Mouse (Mus musculus) embryonic facial prominence, embryonic 15.5 days (tissue): ENCODE measurements around the gene Slco3a1. TPM values are rescaled to one million over a fixed set of nuclear protein-coding genes. Genes with fewer than 3 reads are reported as not detected.

Experiments used
- ATAC-seq: fragments of 200-750 bp; cut with Nextera tagmentation; 2 replicates; pipeline ENCODE4 v1.8.0; 2017; ENCODE audit warnings: low read depth, moderate TSS enrichment; ENCODE audit not compliant: insufficient number of reproducible peaks, low FRiP score, low TSS enrichment
- H3K27ac ChIP-seq: fragments of 300-500 bp; sonication (generic); replicated peaks from 2 replicates; pipeline ENCODE4 v1.5.1; 2015; ENCODE audit warnings: mild to moderate bottlenecking, inconsistent platforms
- H3K27me3 ChIP-seq: fragments of 300-500 bp; sonication (generic); 2 replicates; pipeline ENCODE4 v1.6.1; 2015; ENCODE audit warnings: inconsistent platforms
- H3K36me3 ChIP-seq: fragments of 300-500 bp; sonication (generic); 2 replicates; pipeline ENCODE4 v1.6.1; 2015; ENCODE audit warnings: mild to moderate bottlenecking, inconsistent platforms
- H3K4me1 ChIP-seq: fragments of 300-500 bp; sonication (generic); 2 replicates; pipeline ENCODE4 v1.6.1; 2015; ENCODE audit warnings: inconsistent platforms
- H3K4me2 ChIP-seq: fragments of 300-500 bp; sonication (generic); replicated peaks from 2 replicates; pipeline ENCODE4 v1.6.1; 2015; ENCODE audit warnings: mild to moderate bottlenecking, inconsistent platforms
- H3K4me3 ChIP-seq: fragments of 300-500 bp; sonication (generic); replicated peaks from 2 replicates; pipeline ENCODE4 v1.5.1; 2015; ENCODE audit warnings: mild to moderate bottlenecking, inconsistent platforms
- H3K9ac ChIP-seq: fragments of 300-500 bp; sonication (generic); 2 replicates; pipeline ENCODE4 v1.6.1; 2015; ENCODE audit warnings: inconsistent platforms
- H3K9me3 ChIP-seq: fragments of 300-500 bp; sonication (generic); replicated peaks from 2 replicates; pipeline ENCODE4 v1.6.1; 2016; ENCODE audit warnings: inconsistent platforms
- WGBS: fragments of 180-500 bp; shearing (Covaris S2); methylation state at CpG from one replicate; pipeline ENCODE4 v1.1.7; 2015; 5-methylcytosine and 5-hydroxymethylcytosine counted together
- polyA plus RNA-seq: library from polyadenylated mRNA; unstranded; fragments of >200 nt; fragmentation: Nextera tagmentation; extraction: Ambion mirVana; gene quantifications from 2 replicates; pipeline ENCODE4 v1.2.1, GENCODE M21; 2015

The Slco3a1 gene
- polyA plus RNA-seq: 20.5 and 21.2 TPM in 2 replicates

- peak; percentile 86 for ATAC-seq
- Histone ChIP-seq H3K9ac (peak within 1 kb of the TSS; percentile 75), H3K4me1 (peaks cover 23% of the 10 kb centered on the region), H3K9me3 (no peaks in the 10 kb centered on the region), H3K4me3 (peak within 1 kb of the TSS; percentile 67), H3K36me3 (no peaks in the 10 kb centered on the region), H3K27me3 (peaks cover 19% of the 10 kb centered on the region), H3K4me2 (peak within 1 kb of the TSS; percentile 96), H3K27ac (peak within 1 kb of the TSS; percentile 66)
- 1% methylated on average over 55 of the region's 66 CpGs for WGBS
These were observed at the start of gene Slco3a1 for GRCm38 (mm10) chr7:74554608-74555311. TSS of gene Slco3a1 (minus strand) at chr7:74554780.

GRCm38 (mm10) chr7:74600996-74601395 is 46.4 kb upstream of the Slco3a1 start:
- no peak for ATAC-seq
- H3K27me3 ChIP-seq: no peaks in the 10 kb centered on the region
- no peaks in the 10 kb centered on the region for H3K4me1 ChIP-seq
- H3K9me3 ChIP-seq: no peaks in the 10 kb centered on the region
- H3K36me3 ChIP-seq: no peaks in the 10 kb centered on the region
- WGBS: 92% methylated on average over 5 of the region's 5 CpGs
- H3K9ac ChIP-seq: no peak overlapping the region
- H3K4me3 ChIP-seq: no peak overlapping the region
- no peak overlapping the region for H3K27ac ChIP-seq
- H3K4me2 ChIP-seq: no peak overlapping the region

- no peaks in the 10 kb centered on the region for H3K4me1 ChIP-seq
- H3K27me3 ChIP-seq: no peaks in the 10 kb centered on the region
- no peak overlapping the region for H3K4me3 ChIP-seq
- H3K36me3 ChIP-seq: no peaks in the 10 kb centered on the region
- H3K4me2 ChIP-seq: no peak overlapping the region
- H3K9me3 ChIP-seq: no peaks in the 10 kb centered on the region
- no peak overlapping the region for H3K9ac ChIP-seq
- whole genome bisulfite sequencing: 84% methylated on average over 1 of the region's 1 CpGs
- H3K27ac ChIP-seq: no peak overlapping the region
- ATAC-seq: no peak
These were observed 24.8 kb upstream of the Slco3a1 start for GRCm38 (mm10) chr7:74579411-74579810.

GRCm38 (mm10) chr7:74575678-74576077 is 21.1 kb upstream of the Slco3a1 start:
- Histone ChIP-seq H3K4me2 (no peak overlapping the region), H3K9me3 (no peaks in the 10 kb centered on the region), H3K27ac (no peak overlapping the region), H3K27me3 (no peaks in the 10 kb centered on the region), H3K4me1 (no peaks in the 10 kb centered on the region), H3K4me3 (no peak overlapping the region), H3K9ac (no peak overlapping the region), H3K36me3 (no peaks in the 10 kb centered on the region)
- 64% methylated on average over 3 of the region's 3 CpGs for WGBS
- ATAC-seq: no peak

- no peaks in the 10 kb centered on the region for H3K36me3 ChIP-seq
- peaks cover 19% of the 10 kb centered on the region for H3K27me3 ChIP-seq
- H3K4me1 ChIP-seq: peaks cover 23% of the 10 kb centered on the region
- ATAC-seq: peak; percentile 11; the same call in 1 of the 2 replicates
- 10% methylated on average over 6 of the region's 6 CpGs for WGBS
- 0 out of 2 replicates have a peak overlapping the region, but pooled peaks have one; percentile 66 for H3K27ac ChIP-seq
- H3K9me3 ChIP-seq: no peaks in the 10 kb centered on the region
- H3K4me2 ChIP-seq: peak overlapping the region; percentile 96
- H3K9ac ChIP-seq: peak overlapping the region; percentile 75; the same call in 1 of the 2 replicates
- peak overlapping the region; percentile 67 for H3K4me3 ChIP-seq
These were observed 836 bp upstream of the Slco3a1 start for GRCm38 (mm10) chr7:74555416-74555815.

DNA sequence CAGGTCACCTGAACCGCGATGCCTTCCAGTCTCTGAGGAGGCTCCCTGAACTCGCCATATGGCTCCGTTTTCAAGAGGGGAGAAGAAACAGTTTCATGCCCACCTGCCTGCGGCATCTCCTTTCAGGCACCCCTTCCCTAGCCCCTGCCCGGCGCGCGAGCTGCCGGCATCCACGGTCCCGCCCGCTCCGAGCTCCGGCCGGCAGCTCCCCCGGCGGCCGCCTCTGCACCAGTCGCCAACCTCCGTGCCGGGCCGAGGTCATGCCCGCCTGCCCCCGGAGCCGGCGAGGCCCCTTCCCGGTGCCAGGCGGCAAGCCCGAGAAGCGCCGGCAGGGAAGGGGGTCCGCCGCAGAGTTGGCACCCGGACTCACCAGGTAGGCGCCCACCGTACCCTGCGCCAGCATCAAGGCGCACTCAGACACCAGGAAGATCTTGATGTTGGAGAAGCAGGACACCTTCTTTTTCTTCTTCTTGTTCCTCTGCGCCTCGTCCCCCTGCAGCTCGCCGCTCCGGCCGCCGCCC is 479 bp downstream of the Slco3a1 start:
- H3K27ac ChIP-seq: peak overlapping the region; percentile 66; the same call in 1 of the 2 replicates
- H3K4me3 ChIP-seq: peak overlapping the region; percentile 67
- H3K9ac ChIP-seq: peak overlapping the region; percentile 75
- H3K4me2 ChIP-seq: peak overlapping the region; percentile 96
- H3K4me1 ChIP-seq: peaks cover 23% of the 10 kb centered on the region
- WGBS: under 1% methylated on average over 43 of the region's 46 CpGs
- peaks cover 19% of the 10 kb centered on the region for H3K27me3 ChIP-seq
- 0 out of 2 replicates have a peak, but pooled peaks have one; percentile 56 for ATAC-seq
- no peaks in the 10 kb centered on the region for H3K36me3 ChIP-seq
- H3K9me3 ChIP-seq: no peaks in the 10 kb centered on the region

DNA sequence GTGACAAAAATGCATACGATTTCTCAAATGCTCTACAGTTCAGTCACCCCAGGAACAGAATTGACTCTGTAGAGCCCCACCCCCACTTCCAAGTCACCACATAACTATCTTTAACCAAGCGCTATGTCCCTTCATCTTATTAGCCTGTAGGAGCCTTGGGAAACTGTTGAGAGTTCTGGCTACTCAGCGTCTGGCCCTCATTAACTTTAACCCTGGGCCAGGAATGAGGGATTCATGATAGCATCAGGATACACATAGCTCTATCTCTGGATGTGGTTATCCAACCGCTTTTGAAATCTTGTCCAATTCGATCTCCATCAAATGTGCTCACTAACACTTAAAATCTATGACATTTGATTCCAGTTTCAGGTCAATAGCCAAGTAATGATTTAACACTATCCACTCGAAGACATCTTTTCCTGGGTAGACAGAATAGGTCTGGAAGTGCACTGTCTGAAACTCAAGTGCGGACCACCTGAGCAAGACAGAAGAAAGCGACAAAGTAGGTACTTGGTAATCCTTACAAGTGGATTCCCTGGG is 1.4 kb downstream of the Slco3a1 start:
- Histone ChIP-seq H3K4me1 (peaks cover 23% of the 10 kb centered on the region), H3K36me3 (no peaks in the 10 kb centered on the region), H3K9ac (no peak overlapping the region), H3K27me3 (peaks cover 19% of the 10 kb centered on the region), H3K9me3 (no peaks in the 10 kb centered on the region), H3K4me3 (peak overlapping the region; percentile 67), H3K4me2 (peak overlapping the region; percentile 96), H3K27ac (no peak overlapping the region)
- WGBS: 36% methylated on average over 8 of the region's 8 CpGs
- ATAC-seq: no peak

DNA sequence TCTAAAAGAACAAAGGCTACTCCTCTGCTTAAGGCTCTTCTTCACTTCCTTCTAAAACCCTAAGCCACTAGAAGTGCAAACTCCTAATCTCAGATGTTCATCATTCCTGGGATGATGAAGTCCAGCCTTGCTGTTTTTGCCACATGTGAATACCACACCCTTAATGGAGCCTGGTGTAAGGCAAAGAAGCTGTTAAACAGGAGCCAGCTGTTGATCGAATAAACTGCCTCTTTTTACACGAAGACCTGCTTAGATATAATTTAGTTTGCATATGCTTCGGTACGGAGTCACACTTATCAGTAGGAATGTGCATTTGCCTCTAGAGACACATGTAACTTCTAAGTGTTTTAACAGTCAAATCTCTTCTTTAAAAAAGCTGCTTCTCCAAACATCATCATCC is 2.0 kb downstream of the Slco3a1 start:
- no peaks in the 10 kb centered on the region for H3K9me3 ChIP-seq
- WGBS: 38% methylated on average over 4 of the region's 4 CpGs
- no peak for ATAC-seq
- peaks cover 19% of the 10 kb centered on the region for H3K27me3 ChIP-seq
- H3K4me3 ChIP-seq: no peak overlapping the region
- no peak overlapping the region for H3K27ac ChIP-seq
- no peaks in the 10 kb centered on the region for H3K36me3 ChIP-seq
- H3K9ac ChIP-seq: no peak overlapping the region
- peaks cover 23% of the 10 kb centered on the region for H3K4me1 ChIP-seq
- H3K4me2 ChIP-seq: no peak overlapping the region

GRCm38 (mm10) chr7:74552000-74552358 is 2.6 kb downstream of the Slco3a1 start:
- Histone ChIP-seq H3K4me2 (no peak overlapping the region), H3K27ac (no peak overlapping the region), H3K9me3 (no peaks in the 10 kb centered on the region), H3K9ac (no peak overlapping the region), H3K4me1 (peaks cover 23% of the 10 kb centered on the region), H3K36me3 (no peaks in the 10 kb centered on the region), H3K4me3 (no peak overlapping the region), H3K27me3 (peaks cover 19% of the 10 kb centered on the region)
- whole genome bisulfite sequencing: 36% methylated on average over 2 of the region's 2 CpGs
- no peak for ATAC-seq

DNA sequence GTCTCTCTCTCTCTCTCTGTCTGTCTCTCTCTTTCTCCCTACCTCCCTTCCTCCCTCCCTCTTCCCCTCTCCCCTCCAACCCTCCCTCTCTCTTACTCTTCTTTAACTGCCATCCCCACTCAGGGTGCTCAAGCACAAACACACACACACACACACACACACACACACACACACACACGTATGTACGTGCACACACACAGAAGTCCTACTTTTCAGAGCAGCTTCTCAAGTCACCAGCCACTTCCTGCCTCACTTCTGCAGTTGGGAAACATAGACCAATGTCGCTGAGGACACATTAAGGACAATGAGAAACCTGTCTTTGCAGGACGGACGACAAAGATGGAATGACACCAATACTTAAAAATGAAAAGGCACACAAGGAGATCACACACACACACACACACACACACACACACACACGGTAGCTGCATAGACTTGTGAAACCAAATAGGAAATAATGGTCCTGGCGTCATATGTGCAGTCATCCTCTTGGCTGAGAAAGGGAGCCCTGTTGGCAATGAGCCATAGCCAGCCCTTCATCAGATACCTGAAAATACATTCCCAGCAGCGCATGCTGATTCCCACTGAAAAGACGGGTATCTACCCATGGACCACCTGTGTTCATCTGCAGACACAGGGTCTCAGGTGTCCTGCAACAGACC is 3.1 kb downstream of the Slco3a1 start:
- Histone ChIP-seq H3K4me2 (no peak overlapping the region), H3K9ac (no peak overlapping the region), H3K27me3 (peaks cover 19% of the 10 kb centered on the region), H3K4me3 (no peak overlapping the region), H3K4me1 (peaks cover 23% of the 10 kb centered on the region), H3K36me3 (no peaks in the 10 kb centered on the region), H3K27ac (no peak overlapping the region), H3K9me3 (no peaks in the 10 kb centered on the region)
- no peak for ATAC-seq
- WGBS: 70% methylated on average over 9 of the region's 9 CpGs

DNA sequence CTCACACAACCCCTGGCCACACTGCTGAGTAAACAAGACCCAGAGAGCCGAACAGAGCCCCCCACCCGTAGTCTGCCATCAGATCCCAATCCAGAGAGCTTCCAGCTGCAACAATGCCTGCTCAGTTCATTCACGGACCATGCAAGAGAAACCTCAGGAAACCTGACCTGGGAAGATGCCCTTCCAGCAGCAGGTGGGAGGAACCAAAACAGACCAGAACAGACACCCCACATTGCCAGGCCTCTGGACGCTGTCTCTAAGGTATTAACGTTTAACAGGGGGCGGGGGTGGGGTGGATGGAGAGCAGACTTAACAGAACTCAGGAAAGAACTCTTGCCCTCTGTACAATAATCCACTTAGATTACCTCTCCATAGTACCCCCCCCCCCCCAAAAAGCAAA is 4.9 kb downstream of the Slco3a1 start:
- no peak overlapping the region for H3K4me3 ChIP-seq
- H3K9me3 ChIP-seq: no peaks in the 10 kb centered on the region
- H3K27ac ChIP-seq: no peak overlapping the region
- H3K36me3 ChIP-seq: no peaks in the 10 kb centered on the region
- H3K4me1 ChIP-seq: peaks cover 14% of the 10 kb centered on the region
- peaks cover 19% of the 10 kb centered on the region for H3K27me3 ChIP-seq
- H3K4me2 ChIP-seq: no peak overlapping the region
- 31% methylated on average over 6 of the region's 6 CpGs for WGBS
- no peak for ATAC-seq
- no peak overlapping the region for H3K9ac ChIP-seq
